Mouse (Mus musculus) cortical plate, adult 2 months (tissue): Measurements from ENCODE around the gene Sptbn4.

ENCODE experiments used
- CTCF ChIP-seq: fragments of 200-500 bp; IDR thresholded peaks from 2 replicates; pipeline ENCODE4 v1.5.1; 2011; ENCODE audit warnings: mild to moderate bottlenecking, control low read depth, low read length; ENCODE audit not compliant: insufficient read depth; ENCODE audit errors: extremely low read depth
- POLR2A ChIP-seq: fragments of 200-500 bp; IDR thresholded peaks from 2 replicates; pipeline ENCODE4 v1.6.1; 2011; ENCODE audit warnings: mild to moderate bottlenecking, low read length, control low read depth; ENCODE audit not compliant: insufficient read depth; ENCODE audit errors: extremely low read depth

GRCm38 (mm10) chr7:27381009-27381408 lies 66.5 kb downstream of the Sptbn4 start:
- TF ChIP-seq POLR2A (no peak), CTCF (no peak)
